Mouse (Mus musculus) adrenal gland, postnatal 10 days (tissue): ENCODE results near the gene Tpbpa. TPM values are rescaled to one million over a fixed set of nuclear protein-coding genes. Genes with fewer than 3 reads are reported as not detected.
"Not testable (repeated sequence)": the region's sequence is repeated elsewhere in the genome, so short reads cannot be mapped to it uniquely, and the experiment has no call there.

Source experiments
- DNase-seq: peaks from one replicate; pipeline ENCODE4 v3.0.0; 2021; ENCODE audit warnings: mixed read lengths
- long read RNA-seq, 2 experiments: library from polyadenylated mRNA; stranded (forward); transcript quantifications; one replicate each; pipeline ENCODE4 v2.0.0; 2021
- total RNA-seq, 2 experiments: library from RNA; stranded (reverse); gene quantifications; 2 replicates each; pipeline ENCODE4 v1.2.3; 2021

Tpbpa gene
- total RNA-seq: not detected
- long read RNA-seq, experiment 1: 0 reads
- long read RNA-seq, experiment 2: 0 reads

DNA sequence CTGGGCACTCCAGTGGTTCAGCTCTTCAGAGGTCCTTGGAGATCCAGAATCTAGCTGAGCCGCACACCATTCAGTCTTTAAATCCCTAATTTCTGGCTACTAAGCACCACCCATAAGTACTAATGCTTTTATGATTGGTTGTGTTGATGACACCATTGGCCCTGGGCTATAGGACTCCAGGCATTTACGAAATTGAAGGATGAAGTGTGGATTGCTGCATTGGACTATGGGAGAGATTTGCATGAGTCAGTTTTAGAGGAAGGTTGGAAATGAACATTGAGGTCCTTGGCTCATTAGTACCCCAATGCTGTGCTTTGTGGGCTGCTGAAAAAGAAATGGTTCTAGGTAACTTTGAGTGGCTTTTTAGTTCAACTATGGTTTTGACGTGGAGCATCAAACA lies at the start of gene Tpbpa:
Gene Tpbpa, minus strand, starts transcription at position 101 of the 400 bp plus-strand sequence.
- DNase-seq: not testable (repeated sequence)

DNA sequence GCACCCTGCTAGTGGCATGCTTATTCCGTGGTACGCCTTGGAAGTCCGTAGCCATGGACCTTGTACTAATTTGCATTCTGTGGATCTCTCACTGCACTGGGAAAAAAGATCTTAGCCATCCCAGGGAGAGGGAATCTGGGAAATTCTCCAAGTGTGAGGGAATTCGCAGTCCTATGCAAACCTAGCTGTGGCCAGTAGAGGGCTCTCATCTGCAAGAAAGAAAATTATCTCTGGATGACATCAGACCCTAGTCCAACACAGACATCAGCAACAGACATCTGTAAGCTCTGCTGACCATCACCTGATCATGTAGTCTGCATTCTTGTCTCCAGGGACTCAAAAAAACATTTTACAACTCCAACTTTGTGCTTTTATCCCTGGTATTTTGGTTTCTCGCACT lies 45.1 kb upstream of the Tpbpa start:
- not testable (repeated sequence) for DNase-seq

DNA sequence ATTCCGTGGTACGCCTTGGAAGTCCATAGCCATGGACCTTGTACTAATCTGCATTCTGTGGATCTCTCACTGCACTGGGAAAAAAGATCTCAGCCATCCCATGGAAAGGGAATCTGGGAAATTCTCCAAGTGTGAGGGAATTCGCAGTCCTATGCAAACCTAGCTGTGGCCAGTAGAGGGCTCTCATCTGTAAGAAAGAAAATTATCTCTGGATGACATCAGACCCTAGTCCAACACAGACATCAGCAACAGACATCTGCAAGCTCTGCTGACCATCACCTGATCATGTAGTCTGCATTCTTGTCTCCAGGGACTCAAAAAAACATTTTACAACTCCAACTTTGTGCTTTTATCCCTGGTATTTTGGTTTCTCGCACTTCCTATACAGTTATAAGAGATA lies 30.5 kb upstream of the Tpbpa start:
- DNase-seq: not testable (repeated sequence)

DNA sequence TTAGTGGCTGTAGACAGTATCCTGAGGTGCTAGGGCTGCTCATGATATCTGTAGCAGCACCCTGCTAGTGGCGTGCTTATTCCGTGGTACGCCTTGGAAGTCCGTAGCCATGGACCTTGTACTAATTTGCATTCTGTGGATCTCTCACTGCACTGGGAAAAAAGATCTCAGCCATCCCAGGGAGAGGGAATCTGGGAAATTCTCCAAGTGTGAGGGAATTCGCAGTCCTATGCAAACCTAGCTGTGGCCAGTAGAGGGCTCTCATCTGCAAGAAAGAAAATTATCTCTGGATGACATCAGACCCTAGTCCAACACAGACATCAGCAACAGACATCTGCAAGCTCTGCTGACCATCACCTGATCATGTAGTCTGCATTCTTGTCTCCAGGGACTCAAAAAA lies 22.2 kb upstream of the Tpbpa start:
- not testable (repeated sequence) for DNase-seq

DNA sequence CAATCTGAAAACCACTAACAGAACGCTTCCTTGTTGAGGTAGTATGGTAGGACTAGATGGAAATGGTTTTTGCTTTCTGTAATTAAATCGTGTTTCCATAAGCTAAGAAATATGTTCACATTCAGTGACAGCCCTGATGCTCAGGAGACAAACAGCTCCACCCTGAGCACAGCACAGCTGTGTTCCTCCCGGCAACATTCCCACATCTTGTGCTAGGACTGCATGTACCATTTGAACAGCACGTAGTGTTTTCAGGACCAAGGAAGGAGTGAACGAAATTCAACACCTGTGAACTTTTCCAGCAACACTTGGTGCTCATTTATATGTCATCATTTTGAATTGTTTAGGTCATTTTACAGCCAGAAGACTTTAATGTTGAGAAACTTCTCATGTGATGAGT lies 19.9 kb upstream of the Tpbpa start:
- no peak for DNase-seq

DNA sequence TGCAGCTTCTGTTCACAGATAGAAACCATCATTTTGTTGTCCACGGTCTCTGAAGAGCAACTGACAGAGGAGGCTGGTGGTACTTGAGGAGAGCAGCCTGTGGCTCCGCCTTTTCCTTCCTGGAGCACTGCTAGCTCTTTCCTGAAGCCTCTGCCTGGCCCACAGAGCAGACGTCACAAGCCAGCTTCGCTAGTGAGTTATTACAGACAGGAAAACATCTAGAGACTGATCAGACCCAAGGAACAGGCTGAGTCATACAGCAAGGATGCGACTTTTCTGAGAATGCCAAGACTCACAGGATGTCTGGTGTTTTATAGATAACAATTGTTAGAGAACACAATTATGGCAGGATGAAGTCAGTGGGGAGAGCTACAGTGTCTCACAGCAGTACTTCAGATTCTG lies 5.3 kb downstream of the Tpbpa start, which contains the start of the genes Gm49391 and Ctla2a:
Gene Gm49391, minus strand, starts transcription at position 72 of the 402 bp plus-strand sequence.
Gene Ctla2a, minus strand, starts transcription at position 126 of the 402 bp plus-strand sequence.
- DNase-seq: peak; percentile 21

DNA sequence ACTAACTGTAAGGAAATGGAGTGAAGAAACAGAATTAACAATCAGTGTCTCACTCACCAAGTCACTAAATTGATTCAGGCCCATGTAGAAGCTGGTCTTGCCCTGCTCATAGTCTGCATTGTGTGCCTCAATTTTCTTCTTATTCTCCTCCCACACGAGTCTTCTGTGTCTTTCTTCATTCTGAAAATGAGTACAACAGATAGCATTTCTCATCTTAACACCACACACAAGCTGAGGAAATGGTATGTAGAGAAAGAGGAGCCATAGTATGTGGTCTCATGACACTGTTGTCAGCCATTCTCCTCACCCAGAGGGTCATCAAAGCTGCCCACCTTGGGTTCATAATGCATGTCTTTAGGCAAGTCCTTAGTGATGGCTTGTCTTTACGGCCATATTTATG lies 6.3 kb downstream of the Tpbpa start, which contains the start of gene Gm49393:
Gene Gm49393, minus strand, starts transcription at position 101 of the 400 bp plus-strand sequence.
- not testable (repeated sequence) for DNase-seq

DNA sequence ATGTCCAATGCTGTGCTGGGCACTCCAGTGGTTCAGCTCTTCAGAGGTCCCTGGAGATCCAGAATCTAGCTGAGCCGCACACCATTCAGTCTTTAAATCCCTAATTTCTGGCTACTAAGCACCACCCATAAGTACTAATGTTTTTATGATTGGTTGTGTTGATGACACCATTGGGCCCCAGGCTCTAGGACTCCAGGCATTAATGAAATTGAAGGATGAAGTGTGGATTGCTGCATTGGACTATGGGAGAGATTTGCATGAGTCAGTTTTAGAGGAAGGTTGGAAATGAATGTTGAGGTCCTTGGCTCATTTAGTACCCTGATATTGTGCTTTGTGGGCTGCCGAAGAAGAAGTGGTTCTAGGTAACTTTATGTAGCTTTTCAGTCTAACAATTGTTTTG lies 37.0 kb downstream of the Tpbpa start, which contains the start of gene Tpbpb:
Gene Tpbpb, minus strand, starts transcription at position 101 of the 400 bp plus-strand sequence.
- DNase-seq: not testable (repeated sequence)

DNA sequence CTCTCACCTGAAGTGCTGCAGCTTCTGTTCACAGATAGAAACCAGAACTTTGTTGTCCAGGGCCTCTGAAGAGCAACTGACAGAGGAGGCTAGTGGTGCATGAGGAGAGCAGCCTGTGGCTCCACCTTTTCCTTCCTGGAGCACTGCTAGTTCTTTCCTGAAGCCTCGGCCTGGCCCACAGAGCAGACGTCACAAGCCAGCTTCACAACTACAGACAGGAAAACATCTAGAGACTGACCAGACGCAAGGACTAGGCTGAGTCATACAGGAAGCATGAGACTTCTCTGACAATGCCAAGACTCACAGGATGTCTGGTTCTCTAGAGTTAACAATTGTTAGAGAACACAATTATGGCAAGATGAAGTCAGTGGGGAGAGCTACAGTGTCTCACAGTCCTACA lies 44.5 kb downstream of the Tpbpa start, which contains the start of gene Ctla2b:
Gene Ctla2b, minus strand, starts transcription at position 120 of the 400 bp plus-strand sequence.
- peak; percentile 44 for DNase-seq

DNA sequence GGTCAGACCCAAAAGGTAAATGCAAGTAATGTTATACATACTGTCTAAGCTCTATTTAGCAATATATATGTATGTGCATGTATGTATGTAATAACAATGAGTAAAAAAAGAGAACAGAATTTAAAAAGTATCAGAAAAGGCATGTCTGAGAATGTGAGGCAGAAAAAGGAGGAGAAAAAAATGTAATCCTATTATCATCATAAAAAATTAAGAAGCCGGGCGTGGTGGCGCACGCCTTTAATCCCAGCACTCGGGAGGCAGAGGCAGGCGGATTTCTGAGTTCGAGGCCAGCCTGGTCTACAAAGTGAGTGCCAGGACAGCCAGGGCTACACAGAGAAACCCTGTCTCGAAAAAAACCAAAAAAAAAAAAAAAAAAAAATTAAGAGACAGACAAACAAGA lies 45.0 kb downstream of the Tpbpa start, which contains the start of gene Gm49392:
Gene Gm49392, minus strand, starts transcription at position 101 of the 400 bp plus-strand sequence.
- not testable (repeated sequence) for DNase-seq

DNA sequence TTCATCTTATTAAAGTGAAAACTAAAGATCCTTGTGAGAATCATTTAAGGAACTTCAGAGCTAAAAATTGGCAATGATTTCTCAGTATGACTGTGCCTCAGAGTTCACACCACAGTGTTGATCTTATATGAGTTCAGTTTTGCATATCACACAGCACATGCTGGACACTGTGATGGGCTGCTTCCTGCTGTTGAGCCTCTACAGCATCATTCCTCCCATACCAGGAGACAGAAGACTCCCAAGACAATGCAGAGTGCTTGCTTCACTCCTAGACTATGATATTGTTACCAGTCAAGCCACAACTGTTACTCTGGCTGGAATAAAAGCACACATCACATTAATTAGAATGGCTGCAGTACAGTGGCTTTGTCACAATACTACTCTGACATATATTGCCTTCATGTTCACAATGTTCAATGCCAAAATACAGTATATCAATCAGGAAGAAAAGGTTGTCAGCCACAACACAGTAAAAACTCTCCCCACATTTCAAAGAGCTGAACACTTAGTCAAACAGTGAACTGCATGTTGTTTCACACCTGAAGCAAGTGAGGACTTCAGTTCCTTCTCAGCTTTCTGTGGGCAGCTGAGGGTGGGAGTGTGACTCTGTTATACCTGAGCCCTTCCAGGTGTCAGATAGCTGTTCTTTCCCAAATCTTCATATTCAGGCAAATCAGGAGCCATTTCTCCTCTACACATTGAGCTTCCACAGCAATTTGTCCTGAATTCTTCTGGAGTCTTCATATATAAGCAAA lies 46.2 kb downstream of the Tpbpa start:
- no peak for DNase-seq

DNA sequence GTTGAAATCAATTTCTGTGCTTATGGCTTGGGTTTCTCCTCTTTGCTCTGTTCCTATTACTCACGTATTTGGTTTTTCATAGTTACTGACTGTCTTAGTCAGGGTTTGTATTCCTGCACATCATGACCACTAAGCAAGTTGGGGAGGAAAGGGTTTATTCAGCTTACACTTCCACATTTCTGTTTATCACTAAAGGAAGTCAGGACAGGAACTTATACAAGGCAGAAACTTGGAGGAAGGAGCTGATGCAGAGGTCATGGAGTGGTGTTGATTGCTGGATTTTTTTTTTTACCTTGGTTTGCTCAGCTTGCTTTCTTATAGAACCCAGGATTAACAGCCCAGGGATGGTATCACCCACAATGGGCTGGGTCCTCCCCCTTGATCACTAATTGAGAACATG lies 49.5 kb downstream of the Tpbpa start:
- no peak for DNase-seq

Other genes with a start within 250 kb of the Tpbpa start
- not detected for gene BC051665, start 155.6 kb downstream of the Tpbpa start, total RNA-seq
- gene Ctsll3, start 139.1 kb downstream of the Tpbpa start, total RNA-seq: not detected
- gene 4930486L24Rik, start 77.5 kb downstream of the Tpbpa start, total RNA-seq: 10 to 100 TPM; 21.8 to 23.7 TPM
- under 1 TPM; 0.58 to 0.99 TPM for gene Gm49392, start 45.1 kb downstream of the Tpbpa start, total RNA-seq
- 10 to 100 TPM in 1 of 2 experiments, 1 to 10 TPM in 1; 5.2 to 11.0 TPM for gene Ctla2b, start 44.5 kb downstream of the Tpbpa start, total RNA-seq
- gene Tpbpb, start 37.1 kb downstream of the Tpbpa start, total RNA-seq: not detected
- gene Gm49393, start 6.4 kb downstream of the Tpbpa start, total RNA-seq: not detected
- gene Gm49391, start 5.4 kb downstream of the Tpbpa start, total RNA-seq: 1 to 10 TPM in 1 of 2 experiments, under 1 TPM in 1; 0.70 to 1.8 TPM
- gene Ctla2a, start 5.4 kb downstream of the Tpbpa start, total RNA-seq: 10 to 100 TPM; 44.4 to 56.3 TPM
- gene Ctsj, start 64.0 kb upstream of the Tpbpa start, total RNA-seq: not detected
- gene Ctsq, start 98.6 kb upstream of the Tpbpa start, total RNA-seq: not detected
- not detected for gene Ctsr, start 222.3 kb upstream of the Tpbpa start, total RNA-seq